ENCODE assay signal across 13 mouse cellular contexts in genomic region chr7:129662051-129662789, GRCm38 (mm10).
A peak's percentile ranks its signal among the peaks of the same experiment; 100 is the strongest.
DNase-seq lines count a peak whose midpoint lies in the region; ATAC-seq and TF ChIP-seq lines count a peak whose summit lies in the region.
"Had no signal": no experiment of that assay in that cellular context is flagged by ENCODE, and none has a peak within 500 bp of the region (broad histone marks: within the 10 kb centered on the region; RNA-seq: fewer than 3 reads in every experiment).

No protein-coding gene starts in this region.

- H3K4me3 ChIP-seq in kidney, postnatal 0 days (replicated peaks; ENCODE audit: low read depth, low read length): no peak overlapping the region
- no peak overlapping the region for H3K4me3 ChIP-seq in stomach, postnatal 0 days (ENCODE audit: low read depth, low read length)
- H3K4me3 ChIP-seq in forebrain, embryonic 15.5 days: no peak overlapping the region
- H3K4me3 ChIP-seq: heart, adult 2 months had no signal

- 54% methylated on average over 16 of the region's 16 CpGs for WGBS in kidney, postnatal 0 days
- 72% methylated on average over 16 of the region's 16 CpGs for WGBS in stomach, postnatal 0 days
- WGBS in forebrain, embryonic 15.5 days: 56% methylated on average over 16 of the region's 16 CpGs

- peak; percentile 24 for DNase-seq in gastrocnemius, postnatal 14 days
- no peak for DNase-seq in gastrocnemius, postnatal 10 days
- DNase-seq in kidney, postnatal 0 days (ENCODE audit: low spot score): peak; percentile 47
- DNase-seq in kidney, adult 11 months: no peak
- peak; percentile 20 to 25 for DNase-seq in right cerebral cortex, adult 2 months (ENCODE audit: low spot score in 2 of 2)
- DNase-seq in right cerebral cortex, postnatal 25 days: no peak
- no peak for DNase-seq in stomach, postnatal 0 days (ENCODE audit: low spot score)
- DNase-seq: adrenal gland, adult 2 months; cerebellum, adult 9-11 months; kidney, postnatal 25 days had no signal

- no peaks in the 10 kb centered on the region for H3K27me3 ChIP-seq in kidney, postnatal 0 days (ENCODE audit: insufficient read depth, low read length)
- H3K27me3 ChIP-seq in stomach, postnatal 0 days (ENCODE audit: control insufficient read depth, insufficient read depth, low read length): no peaks in the 10 kb centered on the region
- no peaks in the 10 kb centered on the region for H3K27me3 ChIP-seq in forebrain, embryonic 15.5 days

- H3K9ac ChIP-seq in kidney, postnatal 0 days (ENCODE audit: low read depth, low read length): no peak overlapping the region
- H3K9ac ChIP-seq in stomach, postnatal 0 days (ENCODE audit: low read length): no peak overlapping the region
- no peak overlapping the region for H3K9ac ChIP-seq in forebrain, embryonic 15.5 days (replicated peaks)

- H3K4me2 ChIP-seq in kidney, postnatal 0 days (ENCODE audit: low read length): no peak overlapping the region
- H3K4me2 ChIP-seq in stomach, postnatal 0 days (replicated peaks; ENCODE audit: low read depth): no peak overlapping the region
- H3K4me2 ChIP-seq in forebrain, embryonic 15.5 days (replicated peaks): no peak overlapping the region

- intact Hi-C loops in gastrocnemius, postnatal 14 days (cut with DNase I; ENCODE audit: low total_unique reads): no loop called here

- H3K4me1 ChIP-seq in kidney, postnatal 0 days (replicated peaks; ENCODE audit: insufficient read depth, low read length): 0 out of 2 replicates have a peak, but pooled peaks cover 9% of the 10 kb centered on the region
- peaks cover 4% of the 10 kb centered on the region; the same call in 1 of the 2 replicates for H3K4me1 ChIP-seq in stomach, postnatal 0 days (replicated peaks; ENCODE audit: control insufficient read depth, insufficient read depth)
- peaks cover 21% of the 10 kb centered on the region for H3K4me1 ChIP-seq in forebrain, embryonic 15.5 days

- no peaks in the 10 kb centered on the region for H3K36me3 ChIP-seq in kidney, postnatal 0 days (ENCODE audit: insufficient read depth, low read length)
- H3K36me3 ChIP-seq in stomach, postnatal 0 days (ENCODE audit: control insufficient read depth, insufficient read depth, low read length): no peaks in the 10 kb centered on the region
- no peaks in the 10 kb centered on the region for H3K36me3 ChIP-seq in forebrain, embryonic 15.5 days

- no peaks in the 10 kb centered on the region for H3K9me3 ChIP-seq in kidney, postnatal 0 days (replicated peaks; ENCODE audit: low read length)
- H3K9me3 ChIP-seq in stomach, postnatal 0 days (ENCODE audit: control insufficient read depth, low read length): no peaks in the 10 kb centered on the region
- no peaks in the 10 kb centered on the region for H3K9me3 ChIP-seq in forebrain, embryonic 15.5 days

- no peak for TF ChIP-seq CTCF in kidney, postnatal 0 days (IDR thresholded peaks at IDR 0.05; ENCODE audit: low read depth)
- no peak for TF ChIP-seq CTCF in stomach, postnatal 0 days (IDR thresholded peaks at IDR 0.05; ENCODE audit: low read depth)

- no peak for ATAC-seq in kidney, postnatal 0 days (replicated peaks; ENCODE audit: low FRiP score, low read depth)
- ATAC-seq in stomach, postnatal 0 days (ENCODE audit: low FRiP score, low TSS enrichment): no peak
- ATAC-seq in forebrain, embryonic 15.5 days (replicated peaks): no peak
- ATAC-seq: lung, postnatal 0 days had no signal

- TF ChIP-seq EP300 in stomach, postnatal 0 days (optimal IDR thresholded peaks at IDR 0.05): no peak

- no peak overlapping the region for H3K27ac ChIP-seq in kidney, postnatal 0 days
- peak overlapping the region; percentile 49; the same call in 1 of the 2 replicates for H3K27ac ChIP-seq in stomach, postnatal 0 days (replicated peaks)
- H3K27ac ChIP-seq in forebrain, embryonic 15.5 days (replicated peaks): no peak overlapping the region
- H3K27ac ChIP-seq: heart, adult 2 months had no signal

Comparison
In these comparisons a context has a peak if more than half of its experiments do, and no peak if none do; other contexts are left out.
1. DNase-seq: peak in gastrocnemius, postnatal 14 days (single experiment), kidney, postnatal 0 days (single experiment) and right cerebral cortex, adult 2 months (2 of 2); none in gastrocnemius, postnatal 10 days (single experiment), kidney, adult 11 months (single experiment), right cerebral cortex, postnatal 25 days (single experiment) and stomach, postnatal 0 days (single experiment).